Mouse (Mus musculus) heart, postnatal 0 days (tissue): Measurements from ENCODE around the gene Hes5.

Experiments
- CTCF ChIP-seq: IDR thresholded peaks from 2 replicates; pipeline ENCODE4 v1.5.1; 2016; ENCODE audit warnings: antibody characterized with exemption, control low read depth, low read depth
- EP300 ChIP-seq: IDR thresholded peaks from 2 replicates; pipeline ENCODE4 v1.6.1; 2016; ENCODE audit warnings: antibody characterized with exemption, low read depth

GRCm38 (mm10) chr4:154934800-154935199 is 25.9 kb upstream of the Hes5 start:
- TF ChIP-seq CTCF (no peak), EP300 (no peak)
